Mouse (Mus musculus): ENCODE measurements around the gene Vps35l. TPM values are rescaled to one million over a fixed set of nuclear protein-coding genes. Genes with fewer than 3 reads are reported as not detected.

The Vps35l gene
- polyA plus RNA-seq, 1 experiment from 2014 or later: 105 TPM

DNA sequence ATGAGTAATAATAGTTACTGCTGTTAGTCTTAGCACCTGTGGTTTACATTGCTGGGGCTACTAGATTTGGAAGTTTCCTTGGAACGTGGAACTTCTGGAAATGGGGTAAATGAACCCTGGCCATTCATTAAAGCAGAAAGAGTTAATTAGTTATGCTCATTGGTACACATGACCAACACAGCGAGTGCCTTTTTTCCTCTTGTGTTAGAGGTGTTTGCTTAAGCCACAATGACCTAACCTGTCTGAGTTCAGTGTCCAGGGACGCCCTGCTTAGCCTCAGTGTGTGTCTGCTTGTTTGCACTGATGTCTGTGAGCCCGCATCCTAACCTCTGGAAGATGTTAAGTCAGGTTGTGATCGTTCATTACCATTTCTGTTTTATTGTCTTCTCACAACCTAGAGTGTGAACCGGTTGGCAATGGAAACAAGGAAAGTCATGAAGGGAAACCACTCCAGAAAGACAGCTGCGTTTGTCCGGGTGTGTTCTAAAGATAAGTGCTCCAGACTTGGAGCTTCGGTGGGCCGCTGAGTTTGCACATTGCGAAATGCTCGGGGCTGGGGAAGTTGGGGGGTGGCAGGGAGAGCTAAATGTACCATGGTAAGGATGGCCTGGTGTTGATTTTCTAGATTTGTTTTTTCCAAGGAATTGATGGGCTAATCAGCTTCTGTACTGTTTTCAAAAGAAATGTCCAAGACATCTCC lies 71.5 kb downstream of the Vps35l start:
- Histone ChIP-seq H3K36me3 (replicated peaks) (peaks cover 25% of the 10 kb centered on the region; the same call in 1 of the 2 replicates), H3K9me3 (no peaks in the 10 kb centered on the region)

GRCm38 (mm10) chr7:118813592-118813991 lies 73.6 kb downstream of the Vps35l start:
- H3K36me3 ChIP-seq (replicated peaks): peaks cover 30% of the 10 kb centered on the region; the same call in 1 of the 2 replicates
- H3K9me3 ChIP-seq: no peaks in the 10 kb centered on the region
- H3K27ac ChIP-seq: no peak overlapping the region
- H3K4me3 ChIP-seq: no peak overlapping the region
- WGBS: 90% methylated on average over 4 of the region's 4 CpGs
- no peak overlapping the region for H3K4me2 ChIP-seq
- H3K4me1 ChIP-seq: no peaks in the 10 kb centered on the region
- no peak overlapping the region for H3K9ac ChIP-seq
- ATAC-seq (replicated peaks): no peak
- no peaks in the 10 kb centered on the region for H3K27me3 ChIP-seq (replicated peaks)

More for the DNA sequence above, 71.5 kb downstream of the Vps35l start:
- ATAC-seq (replicated peaks): no peak
- Histone ChIP-seq H3K27ac (no peak overlapping the region), H3K27me3 (replicated peaks) (no peaks in the 10 kb centered on the region), H3K4me3 (no peak overlapping the region), H3K4me2 (no peak overlapping the region), H3K4me1 (peaks cover 9% of the 10 kb centered on the region), H3K9ac (no peak overlapping the region)
- WGBS: 88% methylated on average over 12 of the region's 12 CpGs

DNA sequence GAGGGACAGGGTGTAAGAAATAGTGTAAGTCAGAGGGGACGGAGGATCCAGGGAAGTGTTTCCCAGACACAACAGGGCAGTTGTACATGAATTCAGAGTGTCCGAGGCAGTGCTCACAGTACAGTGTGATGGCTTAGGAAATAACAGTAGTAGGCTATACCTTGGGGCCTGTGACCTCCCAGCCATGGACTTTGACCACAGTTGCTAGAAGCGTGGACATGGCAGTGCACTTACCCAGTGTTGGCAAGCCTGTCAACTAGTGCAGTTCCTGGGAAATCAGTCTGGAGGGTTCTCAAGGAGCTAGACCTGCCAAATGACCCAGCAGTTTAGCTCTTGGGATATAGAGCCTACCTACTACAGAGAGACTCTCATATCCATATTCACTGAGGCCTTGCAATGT lies 76.2 kb downstream of the Vps35l start:
- peaks cover 25% of the 10 kb centered on the region; the same call in 1 of the 2 replicates for H3K36me3 ChIP-seq (replicated peaks)
- H3K9ac ChIP-seq: no peak overlapping the region
- H3K27ac ChIP-seq: no peak overlapping the region
- H3K9me3 ChIP-seq: no peaks in the 10 kb centered on the region
- H3K4me3 ChIP-seq: no peak overlapping the region
- 92% methylated on average over 3 of the region's 3 CpGs for WGBS
- H3K4me2 ChIP-seq: no peak overlapping the region
- ATAC-seq (replicated peaks): no peak
- no peaks in the 10 kb centered on the region for H3K27me3 ChIP-seq (replicated peaks)
- H3K4me1 ChIP-seq: no peaks in the 10 kb centered on the region

GRCm38 (mm10) chr7:118817741-118818140 lies 77.7 kb downstream of the Vps35l start:
- Histone ChIP-seq H3K4me1 (no peaks in the 10 kb centered on the region), H3K9me3 (no peaks in the 10 kb centered on the region), H3K27me3 (replicated peaks) (no peaks in the 10 kb centered on the region), H3K4me3 (no peak overlapping the region), H3K27ac (no peak overlapping the region), H3K9ac (no peak overlapping the region), H3K4me2 (no peak overlapping the region), H3K36me3 (replicated peaks) (peaks cover 21% of the 10 kb centered on the region; the same call in 1 of the 2 replicates)
- 94% methylated on average over 7 of the region's 7 CpGs for WGBS
- ATAC-seq (replicated peaks): no peak

DNA sequence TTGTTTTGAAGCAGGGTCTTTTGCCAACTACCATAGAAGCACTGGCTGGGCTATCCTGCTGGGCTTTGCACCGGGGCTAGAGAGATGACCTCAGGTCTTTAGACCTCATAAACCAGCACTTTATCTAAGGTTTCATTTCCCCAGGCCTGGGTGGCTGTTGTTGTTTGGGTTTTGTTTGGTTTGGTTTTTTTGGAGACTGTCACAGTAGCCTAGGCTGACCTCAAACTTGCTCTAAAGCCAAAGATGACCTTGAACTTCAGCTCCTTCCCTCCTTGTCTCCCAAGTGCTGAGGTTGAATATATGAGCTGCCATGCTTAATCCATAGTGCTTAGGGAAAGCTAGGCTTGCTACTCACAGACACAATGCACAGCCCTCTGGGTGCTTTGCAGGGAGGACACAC lies 79.6 kb downstream of the Vps35l start:
- no peak for ATAC-seq (replicated peaks)
- no peak overlapping the region for H3K27ac ChIP-seq

GRCm38 (mm10) chr7:118821356-118821755 lies 81.3 kb downstream of the Vps35l start:
- H3K27me3 ChIP-seq (replicated peaks): no peaks in the 10 kb centered on the region
- no peak overlapping the region for H3K4me3 ChIP-seq
- H3K4me2 ChIP-seq: no peak overlapping the region
- WGBS: 74% methylated on average over 7 of the region's 7 CpGs
- H3K9ac ChIP-seq: no peak overlapping the region
- peaks cover 7% of the 10 kb centered on the region; the same call in 1 of the 2 replicates for H3K36me3 ChIP-seq (replicated peaks)
- no peaks in the 10 kb centered on the region for H3K9me3 ChIP-seq
- no peak overlapping the region for H3K27ac ChIP-seq
- no peaks in the 10 kb centered on the region for H3K4me1 ChIP-seq
- no peak for ATAC-seq (replicated peaks)

More for the DNA sequence above, 79.6 kb downstream of the Vps35l start:
- 79% methylated on average over 1 of the region's 1 CpGs for WGBS
- H3K9ac ChIP-seq: no peak overlapping the region
- no peaks in the 10 kb centered on the region for H3K27me3 ChIP-seq (replicated peaks)
- H3K9me3 ChIP-seq: no peaks in the 10 kb centered on the region
- H3K36me3 ChIP-seq (replicated peaks): peaks cover 13% of the 10 kb centered on the region; the same call in 1 of the 2 replicates
- no peaks in the 10 kb centered on the region for H3K4me1 ChIP-seq
- H3K4me3 ChIP-seq: no peak overlapping the region
- no peak overlapping the region for H3K4me2 ChIP-seq

DNA sequence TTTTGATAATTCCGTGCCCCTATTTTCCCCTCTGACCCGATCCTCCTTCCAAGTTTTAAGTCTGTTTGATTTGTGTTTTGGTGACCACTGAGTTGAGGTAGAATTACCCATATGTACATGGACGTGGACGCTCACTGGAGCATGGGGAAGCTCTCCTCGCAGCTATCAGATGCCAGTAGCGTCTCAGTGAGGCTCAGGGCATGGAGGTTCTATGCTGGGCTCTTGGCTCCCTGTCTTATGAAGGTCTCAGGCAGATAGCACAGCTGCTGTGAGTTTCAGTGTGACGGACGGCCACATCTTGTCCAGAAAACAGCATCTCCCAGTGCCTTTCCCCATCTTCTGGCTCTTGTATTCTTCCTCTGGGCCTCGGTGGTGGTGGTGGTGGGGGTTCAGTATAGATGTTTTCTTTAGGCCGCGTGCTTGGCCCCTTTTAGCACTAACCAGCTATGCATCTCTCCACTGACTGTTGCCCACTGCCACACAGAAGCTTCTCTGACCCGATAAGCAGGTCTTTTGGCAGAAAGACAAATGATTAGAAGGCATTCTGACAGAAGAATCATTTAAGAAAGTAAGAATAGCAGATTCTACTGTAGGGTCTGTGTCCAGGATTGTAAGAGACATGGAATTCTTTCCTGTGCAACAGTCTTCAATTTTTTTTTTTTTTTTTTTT lies 82.0 kb downstream of the Vps35l start:
- Histone ChIP-seq H3K36me3 (replicated peaks) (peaks cover 7% of the 10 kb centered on the region; the same call in 1 of the 2 replicates), H3K27ac (no peak overlapping the region), H3K27me3 (replicated peaks) (no peaks in the 10 kb centered on the region), H3K9me3 (no peaks in the 10 kb centered on the region), H3K9ac (no peak overlapping the region), H3K4me3 (no peak overlapping the region), H3K4me1 (no peaks in the 10 kb centered on the region), H3K4me2 (no peak overlapping the region)
- WGBS: 91% methylated on average over 12 of the region's 12 CpGs
- no peak for ATAC-seq (replicated peaks)

GRCm38 (mm10) chr7:118824451-118824850 lies 84.4 kb downstream of the Vps35l start:
- Histone ChIP-seq H3K9ac (no peak overlapping the region), H3K27ac (no peak overlapping the region), H3K4me2 (no peak overlapping the region), H3K9me3 (no peaks in the 10 kb centered on the region), H3K36me3 (replicated peaks) (peaks cover 2% of the 10 kb centered on the region; the same call in 1 of the 2 replicates), H3K27me3 (replicated peaks) (no peaks in the 10 kb centered on the region), H3K4me1 (0 out of 2 replicates have a peak, but pooled peaks cover 7% of the 10 kb centered on the region), H3K4me3 (no peak overlapping the region)
- 45% methylated on average over 7 of the region's 7 CpGs for WGBS
- no peak for ATAC-seq (replicated peaks)

DNA sequence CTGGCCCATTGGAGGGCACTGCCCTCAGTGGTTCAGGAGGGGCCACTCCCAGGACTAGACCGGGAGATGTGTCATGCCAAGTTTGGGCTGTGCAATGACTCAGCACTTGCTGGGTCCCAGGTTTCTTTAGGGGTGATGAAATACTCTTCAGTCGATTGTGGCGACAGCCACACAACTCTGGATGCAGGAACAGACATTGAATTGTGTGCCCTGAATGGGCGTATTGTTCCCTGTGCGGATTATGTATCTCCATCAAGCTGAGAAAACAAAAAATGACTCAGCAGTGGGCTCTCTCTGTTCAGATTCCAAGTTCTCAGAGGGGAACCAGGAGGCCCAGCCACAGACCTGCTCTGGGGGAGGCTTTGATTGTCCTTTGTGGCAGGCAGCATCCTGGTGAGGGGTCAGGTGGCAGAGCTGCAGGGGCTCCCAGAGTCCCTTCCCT lies 88.0 kb downstream of the Vps35l start:
- Histone ChIP-seq H3K4me1 (0 out of 2 replicates have a peak, but pooled peaks cover 7% of the 10 kb centered on the region), H3K27me3 (replicated peaks) (no peaks in the 10 kb centered on the region), H3K36me3 (replicated peaks) (peaks cover 6% of the 10 kb centered on the region; the same call in 1 of the 2 replicates), H3K4me3 (no peak overlapping the region), H3K9me3 (no peaks in the 10 kb centered on the region), H3K4me2 (no peak overlapping the region), H3K27ac (no peak overlapping the region), H3K9ac (no peak overlapping the region)
- no peak for ATAC-seq (replicated peaks)
- 19% methylated on average over 5 of the region's 5 CpGs for WGBS

- no peak overlapping the region for H3K4me3 ChIP-seq
- ATAC-seq (replicated peaks): no peak
- no peak overlapping the region for H3K9ac ChIP-seq
- no peaks in the 10 kb centered on the region for H3K9me3 ChIP-seq
- H3K4me2 ChIP-seq: no peak overlapping the region
- no peak overlapping the region for H3K27ac ChIP-seq
- WGBS: 90% methylated on average over 5 of the region's 5 CpGs
- no peaks in the 10 kb centered on the region for H3K4me1 ChIP-seq
- peaks cover 63% of the 10 kb centered on the region for H3K36me3 ChIP-seq (replicated peaks)
- H3K27me3 ChIP-seq (replicated peaks): no peaks in the 10 kb centered on the region
These were observed 97.9 kb downstream of the Vps35l start for GRCm38 (mm10) chr7:118837901-118838300.

DNA sequence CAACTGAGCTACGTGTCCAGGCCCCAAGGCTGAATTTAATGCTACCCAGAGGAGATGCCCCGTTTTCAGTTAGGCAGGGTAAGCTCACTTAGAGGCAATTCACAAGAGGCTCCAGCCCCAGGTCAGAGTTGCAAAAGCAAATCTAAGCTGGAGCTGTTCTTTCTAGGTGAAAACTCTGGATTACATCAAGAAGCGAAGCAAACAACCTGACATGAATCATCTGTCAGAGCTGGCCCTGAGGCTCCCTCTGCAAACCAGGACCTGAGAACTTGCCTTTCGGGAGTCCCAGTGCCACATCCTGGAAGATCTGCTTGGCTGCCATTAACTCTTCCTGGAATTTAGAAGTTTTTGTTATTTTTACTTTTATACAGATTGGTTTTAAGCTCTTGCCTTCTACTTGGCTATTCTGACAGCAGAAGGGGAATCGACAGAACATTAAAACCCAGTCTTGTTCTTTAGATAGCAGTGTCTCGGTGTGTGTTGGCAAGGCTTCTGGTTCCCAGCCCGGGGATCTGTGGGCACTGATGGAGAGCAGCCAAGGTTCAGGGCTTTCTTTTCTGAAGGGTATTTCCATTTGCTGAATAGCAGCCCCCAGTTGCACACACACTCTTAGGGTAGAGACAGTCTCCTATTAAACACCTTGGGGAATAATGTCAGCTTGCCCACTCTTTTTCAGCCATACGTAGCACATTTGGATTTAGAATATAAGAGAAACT lies 101.2 kb downstream of the Vps35l start:
- peaks cover 66% of the 10 kb centered on the region for H3K36me3 ChIP-seq (replicated peaks)
- no peak overlapping the region for H3K4me3 ChIP-seq
- peak overlapping the region; percentile 17; the same call in 1 of the 2 replicates for H3K27ac ChIP-seq
- ATAC-seq (replicated peaks): 0 out of 2 replicates have a peak, but pooled peaks have one; percentile 34
- no peak overlapping the region for H3K9ac ChIP-seq
- no peaks in the 10 kb centered on the region for H3K4me1 ChIP-seq
- H3K9me3 ChIP-seq: no peaks in the 10 kb centered on the region
- no peaks in the 10 kb centered on the region for H3K27me3 ChIP-seq (replicated peaks)
- WGBS: 74% methylated on average over 8 of the region's 8 CpGs
- no peak overlapping the region for H3K4me2 ChIP-seq

GRCm38 (mm10) chr7:118841796-118842195 lies 101.8 kb downstream of the Vps35l start:
- H3K36me3 ChIP-seq (replicated peaks): peaks cover 66% of the 10 kb centered on the region
- 0 out of 2 replicates have a peak, but pooled peaks have one; percentile 19 for ATAC-seq (replicated peaks)
- H3K27ac ChIP-seq: peak overlapping the region; percentile 17; the same call in 1 of the 2 replicates

More at GRCm38 (mm10) chr7:118841796-118842195, 101.8 kb downstream of the Vps35l start:
- H3K4me3 ChIP-seq: no peak overlapping the region
- no peak overlapping the region for H3K9ac ChIP-seq
- H3K4me1 ChIP-seq: no peaks in the 10 kb centered on the region
- no peak overlapping the region for H3K4me2 ChIP-seq
- no peaks in the 10 kb centered on the region for H3K27me3 ChIP-seq (replicated peaks)
- 66% methylated on average over 1 of the region's 1 CpGs for WGBS
- H3K9me3 ChIP-seq: no peaks in the 10 kb centered on the region
